Mouse (Mus musculus): ENCODE measurements at regions not wholly inside any gene's neighbourhood (a gene's known extent, or its start where the extent isn't known, plus 50 kb on each side); places are given as distances from the start of the nearest gene placed in this dataset.
"Not testable (repeated sequence)": the region's sequence is repeated elsewhere in the genome, so short reads cannot be mapped to it uniquely, and the experiment has no call there.

GRCm38 (mm10) chr4:4333472-4334123 is 256.3 kb upstream of the Sdr16c6 start:
- no peak for DNase-seq

GRCm38 (mm10) chr4:4331105-4331504 is 253.8 kb upstream of the Sdr16c6 start:
- DNase-seq: no peak

GRCm38 (mm10) chr4:4315651-4316411 is 238.5 kb upstream of the Sdr16c6 start:
- no peak for DNase-seq

- DNase-seq: no peak
These were observed 234.2 kb upstream of the Sdr16c6 start for GRCm38 (mm10) chr4:4311496-4311895.

GRCm38 (mm10) chr4:4306922-4307321 is 229.6 kb upstream of the Sdr16c6 start:
- no peak for DNase-seq

GRCm38 (mm10) chr4:4305740-4306249 is 228.5 kb upstream of the Sdr16c6 start:
- no peak for DNase-seq

GRCm38 (mm10) chr4:4304666-4305065 is 227.3 kb upstream of the Sdr16c6 start:
- DNase-seq: no peak

- DNase-seq: peak; percentile 2
These were observed 223.0 kb upstream of the Sdr16c6 start for GRCm38 (mm10) chr4:4300189-4300879.

- peak; percentile 20 for DNase-seq
These were observed 222.3 kb upstream of the Sdr16c6 start for GRCm38 (mm10) chr4:4299631-4300030.

- no peak for DNase-seq
These were observed 172.3 kb upstream of the Sdr16c6 start for GRCm38 (mm10) chr4:4249601-4250000.

GRCm38 (mm10) chr4:4247669-4248068 is 170.3 kb upstream of the Sdr16c6 start:
- no peak for DNase-seq

- DNase-seq: not testable (repeated sequence)
These were observed 165.1 kb upstream of the Sdr16c6 start for GRCm38 (mm10) chr4:4242306-4242980.

GRCm38 (mm10) chr4:4226209-4226608 is 148.9 kb upstream of the Sdr16c6 start:
- DNase-seq: no peak

GRCm38 (mm10) chr4:4219701-4220100 is 142.4 kb upstream of the Sdr16c6 start:
- no peak for DNase-seq

GRCm38 (mm10) chr4:4211892-4212291 is 134.6 kb upstream of the Sdr16c6 start:
- no peak for DNase-seq

- no peak for DNase-seq
These were observed 127.8 kb upstream of the Sdr16c6 start for GRCm38 (mm10) chr4:4205158-4205557.

- no peak for DNase-seq
These were observed 122.0 kb upstream of the Sdr16c6 start for GRCm38 (mm10) chr4:4199309-4199708.

- no peak for DNase-seq
These were observed 118.5 kb upstream of the Sdr16c6 start for GRCm38 (mm10) chr4:4195834-4196233.

GRCm38 (mm10) chr4:4195250-4195649 is 117.9 kb upstream of the Sdr16c6 start:
- DNase-seq: peak; percentile 14

Data from retina, postnatal 1 day (tissue).